Mouse (Mus musculus) forebrain, embryonic 14.5 days (tissue): ENCODE measurements around the gene Il27. TPM values are rescaled to one million over a fixed set of nuclear protein-coding genes. Genes with fewer than 3 reads are reported as not detected.

Experiments used
- ATAC-seq: fragments of 200-750 bp; cut with Nextera tagmentation; 2 replicates; pipeline ENCODE4 v1.8.0; 2017; ENCODE audit warnings: mild to moderate bottlenecking, moderate library complexity
- DNase-seq: peaks from one replicate; pipeline ENCODE4 v3.0.0-alpha.2; 2015; ENCODE audit warnings: low spot score
- H3K27ac ChIP-seq: fragments of 300-500 bp; sonication (generic); 2 replicates; pipeline ENCODE4 v1.5.1; 2014; ENCODE audit warnings: low read depth, mild to moderate bottlenecking, control low read depth, low read length, moderate library complexity
- H3K27me3 ChIP-seq: fragments of 300-500 bp; sonication (generic); replicated peaks from 2 replicates; pipeline ENCODE4 v1.6.1; 2014; ENCODE audit warnings: low read length, control low read depth, mixed read lengths; ENCODE audit not compliant: control insufficient read depth, insufficient read depth
- H3K36me3 ChIP-seq: fragments of 300-500 bp; sonication (generic); 2 replicates; pipeline ENCODE4 v1.6.1; 2014; ENCODE audit warnings: low read length, control low read depth; ENCODE audit not compliant: control insufficient read depth, insufficient read depth
- H3K4me1 ChIP-seq: fragments of 300-500 bp; sonication (generic); 2 replicates; pipeline ENCODE4 v1.6.1; 2014; ENCODE audit warnings: antibody characterized with exemption, low read length, control low read depth; ENCODE audit not compliant: control insufficient read depth, insufficient read depth
- H3K4me2 ChIP-seq: fragments of 300-500 bp; sonication (generic); 2 replicates; pipeline ENCODE4 v1.6.1; 2014; ENCODE audit warnings: mild to moderate bottlenecking, control low read depth, low read length
- H3K4me3 ChIP-seq: fragments of 300-500 bp; sonication (generic); 2 replicates; pipeline ENCODE4 v1.5.1; 2014; ENCODE audit warnings: low read depth, low read length, control low read depth
- H3K9ac ChIP-seq: fragments of 300-500 bp; sonication (generic); 2 replicates; pipeline ENCODE4 v1.6.1; 2014; ENCODE audit warnings: mild to moderate bottlenecking, low read length, control low read depth, moderate library complexity
- H3K9me3 ChIP-seq: fragments of 300-500 bp; sonication (generic); replicated peaks from 2 replicates; pipeline ENCODE4 v1.6.1; 2016; ENCODE audit warnings: low read length, control low read depth, mixed read lengths; ENCODE audit not compliant: control insufficient read depth
- WGBS: fragments of 180-500 bp; shearing (Covaris S2); extraction: QIAGEN DNeasy Blood & Tissue Kit; methylation state at CpG from one replicate; pipeline ENCODE4 v1.1.7; 2014; 5-methylcytosine and 5-hydroxymethylcytosine counted together
- polyA plus RNA-seq: library from polyadenylated mRNA; unstranded; fragments of >200 nt; fragmentation: Nextera tagmentation; extraction: Ambion mirVana; gene quantifications from 2 replicates; pipeline ENCODE4 v1.2.1, GENCODE M21; 2014

The Il27 gene
- polyA plus RNA-seq, 1 experiment from 2014 or later: not detected

GRCm38 (mm10) chr7:126629915-126630314 lies 35.2 kb upstream of the Il27 start:
- no peak for DNase-seq
- no peaks in the 10 kb centered on the region for H3K9me3 ChIP-seq
- WGBS: 11% methylated on average over 3 of the region's 3 CpGs
- H3K9ac ChIP-seq: no peak overlapping the region
- no peak overlapping the region for H3K4me3 ChIP-seq
- no peak overlapping the region for H3K4me2 ChIP-seq
- H3K27ac ChIP-seq: no peak overlapping the region
- no peaks in the 10 kb centered on the region for H3K36me3 ChIP-seq
- H3K4me1 ChIP-seq: no peaks in the 10 kb centered on the region
- ATAC-seq: no peak
- no peaks in the 10 kb centered on the region for H3K27me3 ChIP-seq

DNA sequence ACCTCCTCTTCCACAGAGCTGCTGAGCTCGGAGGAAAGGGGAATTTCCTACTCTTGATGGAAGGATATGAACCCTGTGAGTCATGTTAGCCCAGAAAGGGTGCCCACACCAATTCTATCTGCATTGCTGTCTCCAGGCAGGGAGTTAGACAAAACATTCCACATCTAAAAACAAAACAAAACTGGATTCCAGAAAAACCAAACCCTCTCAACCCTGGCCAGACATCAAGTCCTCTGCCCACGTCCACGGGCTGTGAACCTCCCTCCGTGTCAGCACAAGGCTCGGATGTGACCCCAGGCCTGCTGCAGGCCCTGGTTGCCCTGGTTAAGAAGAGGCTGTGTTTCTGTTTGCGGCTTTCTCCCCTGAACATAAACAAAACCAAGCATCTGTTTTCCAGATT lies 33.4 kb upstream of the Il27 start:
- no peaks in the 10 kb centered on the region for H3K4me1 ChIP-seq
- DNase-seq (no peak), ATAC-seq (no peak)
- no peaks in the 10 kb centered on the region for H3K9me3 ChIP-seq
- no peaks in the 10 kb centered on the region for H3K27me3 ChIP-seq
- H3K9ac ChIP-seq: no peak overlapping the region
- no peak overlapping the region for H3K4me2 ChIP-seq
- no peaks in the 10 kb centered on the region for H3K36me3 ChIP-seq
- 81% methylated on average over 6 of the region's 6 CpGs for WGBS
- H3K4me3 ChIP-seq: no peak overlapping the region
- H3K27ac ChIP-seq: no peak overlapping the region

GRCm38 (mm10) chr7:126625807-126626600 lies 31.3 kb upstream of the Il27 start:
- DNase-seq (no peak), ATAC-seq (no peak)
- Histone ChIP-seq H3K27ac (no peak overlapping the region), H3K9me3 (no peaks in the 10 kb centered on the region), H3K4me3 (no peak overlapping the region), H3K9ac (no peak overlapping the region), H3K4me1 (no peaks in the 10 kb centered on the region), H3K4me2 (no peak overlapping the region), H3K27me3 (no peaks in the 10 kb centered on the region), H3K36me3 (no peaks in the 10 kb centered on the region)
- 75% methylated on average over 3 of the region's 3 CpGs for WGBS

DNA sequence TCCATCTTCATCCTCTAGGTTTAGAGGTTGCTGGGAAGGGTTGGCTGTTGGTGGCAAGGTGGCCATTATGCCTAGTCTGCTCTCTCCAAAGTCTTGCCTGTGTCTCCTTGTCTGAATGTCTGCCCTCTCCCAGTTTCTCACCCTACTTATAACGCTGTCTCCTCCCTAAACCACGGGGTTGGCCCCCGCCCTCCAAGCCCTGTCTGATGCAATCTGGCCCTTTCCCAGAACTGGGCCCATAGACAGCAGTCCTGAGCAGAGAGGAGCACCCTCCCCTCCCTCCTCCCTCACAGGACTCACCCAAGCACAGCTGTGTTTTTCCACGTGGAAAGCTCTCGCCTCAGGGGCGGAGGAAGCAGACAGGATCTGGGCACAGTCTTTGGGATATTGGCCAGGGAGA lies 30.6 kb upstream of the Il27 start:
- H3K36me3 ChIP-seq: no peaks in the 10 kb centered on the region
- 61% methylated on average over 6 of the region's 6 CpGs for WGBS
- H3K4me2 ChIP-seq: no peak overlapping the region
- no peaks in the 10 kb centered on the region for H3K9me3 ChIP-seq
- H3K4me3 ChIP-seq: no peak overlapping the region
- H3K27me3 ChIP-seq: no peaks in the 10 kb centered on the region
- DNase-seq (peak; percentile 10), ATAC-seq (no peak)
- no peak overlapping the region for H3K9ac ChIP-seq
- no peaks in the 10 kb centered on the region for H3K4me1 ChIP-seq
- no peak overlapping the region for H3K27ac ChIP-seq

- H3K27me3 ChIP-seq: no peaks in the 10 kb centered on the region
- H3K4me2 ChIP-seq: no peak overlapping the region
- WGBS: 77% methylated on average over 16 of the region's 16 CpGs
- H3K36me3 ChIP-seq: no peaks in the 10 kb centered on the region
- no peak for ATAC-seq
- no peak overlapping the region for H3K27ac ChIP-seq
- H3K4me3 ChIP-seq: no peak overlapping the region
- no peak overlapping the region for H3K9ac ChIP-seq
- H3K4me1 ChIP-seq: no peaks in the 10 kb centered on the region
- no peaks in the 10 kb centered on the region for H3K9me3 ChIP-seq
- DNase-seq: no peak
Observed at GRCm38 (mm10) chr7:126624774-126625173, 30.0 kb upstream of the Il27 start.

- Histone ChIP-seq H3K9ac (no peak overlapping the region), H3K9me3 (no peaks in the 10 kb centered on the region), H3K4me2 (no peak overlapping the region), H3K4me3 (no peak overlapping the region), H3K4me1 (no peaks in the 10 kb centered on the region), H3K27ac (no peak overlapping the region), H3K36me3 (no peaks in the 10 kb centered on the region), H3K27me3 (no peaks in the 10 kb centered on the region)
- DNase-seq: no peak
- 88% methylated on average over 1 of the region's 1 CpGs for WGBS
- no peak for ATAC-seq
Observed at GRCm38 (mm10) chr7:126623381-126623780, 28.6 kb upstream of the Il27 start.

GRCm38 (mm10) chr7:126621452-126622359 lies 27.0 kb upstream of the Il27 start:
- no peaks in the 10 kb centered on the region for H3K4me1 ChIP-seq
- no peaks in the 10 kb centered on the region for H3K27me3 ChIP-seq
- DNase-seq (no peak), ATAC-seq (no peak)
- H3K36me3 ChIP-seq: no peaks in the 10 kb centered on the region
- no peaks in the 10 kb centered on the region for H3K9me3 ChIP-seq
- H3K4me3 ChIP-seq: no peak overlapping the region
- H3K4me2 ChIP-seq: no peak overlapping the region
- H3K27ac ChIP-seq: no peak overlapping the region
- H3K9ac ChIP-seq: no peak overlapping the region
- WGBS: 83% methylated on average over 9 of the region's 9 CpGs

GRCm38 (mm10) chr7:126619559-126620275 lies 25.0 kb upstream of the Il27 start:
- no peak for DNase-seq
- 85% methylated on average over 10 of the region's 10 CpGs for WGBS
- Histone ChIP-seq H3K36me3 (no peaks in the 10 kb centered on the region), H3K4me3 (no peak overlapping the region), H3K27ac (no peak overlapping the region), H3K27me3 (no peaks in the 10 kb centered on the region), H3K4me2 (no peak overlapping the region), H3K9ac (no peak overlapping the region), H3K9me3 (no peaks in the 10 kb centered on the region), H3K4me1 (no peaks in the 10 kb centered on the region)
- ATAC-seq: no peak
